Mouse (Mus musculus) bone marrow, adult 2 months (tissue): ENCODE data around the gene Ddost.

Experiments used
- CTCF ChIP-seq: fragments of 200-500 bp; IDR thresholded peaks from 2 replicates; pipeline ENCODE4 v1.5.1; 2011; ENCODE audit warnings: low read length, control low read depth; ENCODE audit not compliant: control insufficient read depth, insufficient read depth
- POLR2A ChIP-seq: fragments of 200-500 bp; IDR thresholded peaks from 2 replicates; pipeline ENCODE4 v1.6.1; 2011; ENCODE audit warnings: low read depth, mild to moderate bottlenecking, control low read depth, low read length, borderline replicate concordance; ENCODE audit not compliant: control insufficient read depth

DNA sequence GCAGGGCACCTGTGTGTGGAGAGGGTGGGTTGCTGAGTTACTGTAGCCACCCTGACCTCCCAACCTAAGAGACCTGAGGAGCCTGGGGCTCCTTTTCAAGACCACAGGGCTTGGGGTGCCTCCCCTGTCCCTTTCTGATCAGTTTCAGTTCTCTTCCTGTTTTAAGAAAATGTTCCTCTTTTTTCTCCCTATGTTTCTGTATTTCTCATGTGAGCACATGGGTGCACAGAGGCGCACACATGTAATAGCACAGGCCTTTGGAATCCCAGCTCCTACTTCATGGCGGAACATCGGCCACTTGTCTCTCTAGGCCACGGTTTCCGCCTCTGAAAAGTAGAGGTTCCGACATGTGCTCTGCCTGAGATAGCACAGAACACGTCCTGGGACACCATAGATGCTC, 15.8 kb upstream of the Ddost start:
- TF ChIP-seq CTCF = no peak
- TF ChIP-seq POLR2A = no peak
